8 mouse cellular contexts compared by ENCODE assay signal in the genomic region with DNA sequence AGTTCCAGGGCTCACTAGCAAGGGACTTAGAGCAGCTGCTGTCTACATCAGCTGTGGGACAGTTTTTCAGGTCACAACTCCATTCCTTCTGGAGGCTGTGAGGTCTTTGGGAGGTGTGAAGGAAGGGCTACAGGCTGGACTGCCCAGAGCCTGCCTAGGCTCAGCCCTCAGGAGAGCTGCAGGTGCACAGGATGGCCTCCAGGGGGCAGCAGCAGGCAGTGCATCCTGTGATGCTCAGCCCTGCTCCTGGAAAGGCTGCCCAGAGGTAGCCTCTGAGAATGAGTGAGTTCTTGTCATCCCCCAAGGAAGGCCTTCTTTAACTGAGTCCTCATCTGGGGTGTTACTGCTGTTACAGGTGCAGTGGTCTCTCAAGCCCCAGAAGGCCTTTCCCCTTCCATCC. TPM values are rescaled to one million over a fixed set of nuclear protein-coding genes. Genes with fewer than 3 reads are reported as not detected.
A peak's percentile ranks its signal among the peaks of the same experiment; 100 is the strongest.
DNase-seq lines count a peak whose midpoint lies in the region; ATAC-seq lines count a peak whose summit lies in the region.

No protein-coding gene starts in this region.

- no peak overlapping the region for H3K27ac ChIP-seq in hindbrain, embryonic 16.5 days (ENCODE audit: low read depth, low read length)

- H3K4me2 ChIP-seq in hindbrain, embryonic 16.5 days (ENCODE audit: low read length): no peak overlapping the region

- no peaks in the 10 kb centered on the region for H3K9me3 ChIP-seq in hindbrain, embryonic 16.5 days (ENCODE audit: control insufficient read depth, low read length)

- peak; percentile 74 for ATAC-seq in hindbrain, embryonic 16.5 days
- peak; percentile 85 for ATAC-seq in megakaryocyte-erythroid progenitor cell, adult 5-6 weeks (replicated peaks; ENCODE audit: low FRiP score, low TSS enrichment, poor library complexity, severe bottlenecking)

- no peak overlapping the region for H3K9ac ChIP-seq in hindbrain, embryonic 16.5 days (ENCODE audit: low read depth, low read length)

- H3K27me3 ChIP-seq in hindbrain, embryonic 16.5 days (replicated peaks; ENCODE audit: control insufficient read depth, insufficient read depth, low read length): no peaks in the 10 kb centered on the region

- DNase-seq in R1 (ENCODE audit: low read depth, low spot score): peak; percentile 40
- peak; percentile 84 for DNase-seq in cerebellum, adult 9-11 months
- peak; percentile 28 to 73 for DNase-seq in frontal cortex, postnatal 14 days (ENCODE audit: low spot score in 2 of 2)
- peak; percentile 64 to 80 for DNase-seq in left cerebral cortex, postnatal 10 days (ENCODE audit: extremely low spot score in 1 of 2, low spot score in 2 of 2)
- peak; percentile 74 to 84 for DNase-seq in right cerebral cortex, postnatal 10 days (ENCODE audit: low spot score in 2 of 2)
- DNase-seq in urinary bladder, postnatal 10 days (ENCODE audit: low spot score): peak; percentile 28

- intact Hi-C loops in left cerebral cortex, postnatal 10 days (cut with DNase I): loop anchor here (1.0 to 5.0 kb wide), 2 partner anchors 119 to 402 kb away; no protein-coding TSS in a partner anchor

- peaks cover 11% of the 10 kb centered on the region; the same call in 1 of the 2 replicates for H3K36me3 ChIP-seq in hindbrain, embryonic 16.5 days (ENCODE audit: control insufficient read depth, insufficient read depth, low read length)

- no peaks in the 10 kb centered on the region for H3K4me1 ChIP-seq in hindbrain, embryonic 16.5 days (ENCODE audit: control insufficient read depth, insufficient read depth, low read depth, low read length)

- H3K4me3 ChIP-seq in hindbrain, embryonic 16.5 days (ENCODE audit: low read length): no peak overlapping the region

RNA-seq across cellular contexts. Expression of a gene that starts 12.5 kb away (rescaled TPM):
- 15.1 and 17.1 TPM in 2 replicates for polyA plus RNA-seq in hindbrain, embryonic 16.5 days (2015; fragmentation: Nextera tagmentation; extraction: Ambion mirVana)
- total RNA-seq in left cerebral cortex, postnatal 10 days (2021): 10 to 100 TPM; 23.6 to 25.8 TPM
- 10.5 and 14.2 TPM in 2 replicates for total RNA-seq in megakaryocyte-erythroid progenitor cell, adult 5-6 weeks (2014; fragmentation: Nextera tagmentation)
- total RNA-seq in megakaryocyte-erythroid progenitor cell, adult 5-6 weeks (2017): 19.8 and 20.0 TPM in 2 replicates

RNA-seq across cellular contexts. Expression of a gene that starts 43.9 kb away (rescaled TPM):
- polyA plus RNA-seq in hindbrain, embryonic 16.5 days (2015; fragmentation: Nextera tagmentation; extraction: Ambion mirVana): 15.6 and 22.4 TPM in 2 replicates
- total RNA-seq in left cerebral cortex, postnatal 10 days (2021): 10 to 100 TPM; 53.0 to 60.4 TPM
- not detected in 2 replicates for total RNA-seq in megakaryocyte-erythroid progenitor cell, adult 5-6 weeks (2014; fragmentation: Nextera tagmentation)
- not detected in 2 replicates for total RNA-seq in megakaryocyte-erythroid progenitor cell, adult 5-6 weeks (2017)

Comparison
In these comparisons a context has a peak if more than half of its experiments do, and no peak if none do; other contexts are left out.
1. DNase-seq: peak in every context shown above with its lines; median percentile 84 in cerebellum, adult 9-11 months; 79 in right cerebral cortex, postnatal 10 days; 72 in left cerebral cortex, postnatal 10 days; 50 in frontal cortex, postnatal 14 days; 40 in R1; 28 in urinary bladder, postnatal 10 days.
2. RNA of a gene that starts 43.9 kb away (total RNA-seq): 53.0 to 60.4 TPM in left cerebral cortex, postnatal 10 days; not detected in megakaryocyte-erythroid progenitor cell, adult 5-6 weeks; every median in the first group is over 10 times any median in the second.